Mouse (Mus musculus) lung, postnatal 0 days (tissue): Measurements from ENCODE around the gene Olfr59. TPM values are rescaled to one million over a fixed set of nuclear protein-coding genes. Genes with fewer than 3 reads are reported as not detected.

Experiments
- ATAC-seq: fragments of 200-750 bp; cut with Nextera tagmentation; 2 replicates; pipeline ENCODE4 v1.8.0; 2017; ENCODE audit warnings: moderate library complexity
- DNase-seq: peaks from one replicate; pipeline ENCODE4 v3.0.0-alpha.2; 2016; ENCODE audit warnings: low spot score
- H3K27ac ChIP-seq: fragments of 300-500 bp; sonication (generic); 2 replicates; pipeline ENCODE4 v1.5.1; 2014; ENCODE audit warnings: antibody characterized with exemption, mild to moderate bottlenecking, low read length, mixed read lengths
- H3K27me3 ChIP-seq: fragments of 300-500 bp; sonication (generic); replicated peaks from 2 replicates; pipeline ENCODE4 v1.6.1; 2014; ENCODE audit warnings: low read length, mixed read lengths; ENCODE audit not compliant: insufficient read depth
- H3K36me3 ChIP-seq: fragments of 300-500 bp; sonication (generic); 2 replicates; pipeline ENCODE4 v1.6.1; 2014; ENCODE audit warnings: low read length, mixed read lengths; ENCODE audit not compliant: insufficient read depth
- H3K4me1 ChIP-seq: fragments of 300-500 bp; sonication (generic); 2 replicates; pipeline ENCODE4 v1.6.1; 2014; ENCODE audit warnings: antibody characterized with exemption, low read depth, low read length, mixed read lengths; ENCODE audit not compliant: insufficient read depth
- H3K4me2 ChIP-seq: fragments of 300-500 bp; sonication (generic); replicated peaks from 2 replicates; pipeline ENCODE4 v1.6.1; 2014; ENCODE audit warnings: low read depth, mild to moderate bottlenecking, low read length, moderate library complexity, mixed read lengths
- H3K4me3 ChIP-seq: fragments of 300-500 bp; sonication (generic); 2 replicates; pipeline ENCODE4 v1.5.1; 2014; ENCODE audit warnings: low read depth, low read length
- H3K9ac ChIP-seq: fragments of 300-500 bp; sonication (generic); replicated peaks from 2 replicates; pipeline ENCODE4 v1.6.1; 2014; ENCODE audit warnings: low read depth, mild to moderate bottlenecking
- H3K9me3 ChIP-seq: fragments of 300-500 bp; sonication (generic); 2 replicates; pipeline ENCODE4 v1.6.1; 2016; ENCODE audit warnings: low read length, mixed read lengths
- CTCF ChIP-seq: IDR thresholded peaks from 2 replicates; pipeline ENCODE4 v1.5.1; 2016; ENCODE audit warnings: antibody characterized with exemption, mild to moderate bottlenecking
- EP300 ChIP-seq: IDR thresholded peaks from 2 replicates; pipeline ENCODE4 v1.6.1; 2016; ENCODE audit warnings: antibody characterized with exemption, mild to moderate bottlenecking, control low read depth
- WGBS: fragments of 180-500 bp; shearing (Covaris S2); extraction: QIAGEN DNeasy Blood & Tissue Kit; methylation state at CpG from one replicate; pipeline ENCODE4 v1.1.7; 2014; 5-methylcytosine and 5-hydroxymethylcytosine counted together
- polyA plus RNA-seq: library from polyadenylated mRNA; unstranded; fragments of >200 nt; fragmentation: Nextera tagmentation; extraction: Ambion mirVana; gene quantifications from 2 replicates; pipeline ENCODE4 v1.2.1, GENCODE M21; 2015

The Olfr59 gene
- polyA plus RNA-seq, result not detected in 2 replicates

DNA sequence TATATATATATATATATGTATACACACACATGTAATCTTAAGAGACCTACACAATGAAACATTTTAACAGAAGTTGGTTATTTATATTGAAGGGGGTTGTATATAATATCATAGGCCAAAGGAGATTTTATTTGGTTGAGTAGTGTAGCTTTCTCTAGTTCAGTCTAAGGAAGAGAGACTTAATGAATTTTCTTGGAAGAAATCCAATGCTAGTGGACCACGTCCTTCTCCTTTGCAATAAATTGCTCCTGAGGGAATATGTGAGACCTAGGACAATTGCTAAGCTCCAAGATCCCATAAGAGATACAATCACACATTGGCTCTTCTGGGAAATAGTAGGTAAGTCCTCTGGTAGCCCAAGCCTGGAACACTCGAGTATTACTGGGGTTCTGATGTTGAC, at the start of gene Olfr59:
Olfr59 (plus strand) TSS at position 301 of the 400 bp plus-strand sequence.
- H3K27ac ChIP-seq, result no peak within 1 kb of the TSS
- WGBS, result 36% methylated on average over 2 of the region's 2 CpGs
- ATAC-seq (no peak), DNase-seq (no peak)
- no peak within 1 kb of the TSS for H3K4me2 ChIP-seq
- no peak within 1 kb of the TSS for H3K9ac ChIP-seq
- H3K9me3 ChIP-seq, result no peaks in the 10 kb centered on the region
- no peak within 1 kb of the TSS for H3K4me3 ChIP-seq
- no peaks in the 10 kb centered on the region for H3K36me3 ChIP-seq
- H3K27me3 ChIP-seq, result no peaks in the 10 kb centered on the region
- H3K4me1 ChIP-seq, result no peaks in the 10 kb centered on the region
- no peak for TF ChIP-seq CTCF

DNA sequence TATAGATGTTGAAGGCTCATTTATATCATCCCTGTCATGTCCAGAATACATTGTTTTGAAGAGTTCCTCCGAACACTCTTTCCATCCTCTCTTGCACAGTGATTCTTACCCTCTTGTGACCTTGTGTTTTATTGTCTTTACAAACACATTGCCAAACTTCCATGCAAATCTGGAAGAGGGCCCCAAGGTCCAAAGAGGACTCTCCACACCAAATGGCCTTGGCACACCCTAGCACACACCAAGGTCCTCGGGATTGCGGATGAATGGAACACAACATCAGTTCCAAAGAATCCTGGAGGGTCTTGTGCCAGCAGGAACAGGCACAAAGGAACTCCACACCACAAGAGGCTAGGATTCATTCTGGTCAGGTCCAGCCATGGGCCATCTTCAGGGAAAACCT, 42.3 kb upstream of the Olfr59 start:
- 78% methylated on average over 3 of the region's 3 CpGs for WGBS
- H3K4me2 ChIP-seq, result no peak overlapping the region
- no peak overlapping the region for H3K9ac ChIP-seq
- no peak for DNase-seq
- no peak for ATAC-seq
- H3K4me1 ChIP-seq, result no peaks in the 10 kb centered on the region
- H3K36me3 ChIP-seq, result no peaks in the 10 kb centered on the region
- H3K9me3 ChIP-seq, result no peaks in the 10 kb centered on the region
- no peak for TF ChIP-seq CTCF
- no peak for TF ChIP-seq EP300
- no peak overlapping the region for H3K4me3 ChIP-seq
- no peak overlapping the region for H3K27ac ChIP-seq
- H3K27me3 ChIP-seq, result no peaks in the 10 kb centered on the region

DNA sequence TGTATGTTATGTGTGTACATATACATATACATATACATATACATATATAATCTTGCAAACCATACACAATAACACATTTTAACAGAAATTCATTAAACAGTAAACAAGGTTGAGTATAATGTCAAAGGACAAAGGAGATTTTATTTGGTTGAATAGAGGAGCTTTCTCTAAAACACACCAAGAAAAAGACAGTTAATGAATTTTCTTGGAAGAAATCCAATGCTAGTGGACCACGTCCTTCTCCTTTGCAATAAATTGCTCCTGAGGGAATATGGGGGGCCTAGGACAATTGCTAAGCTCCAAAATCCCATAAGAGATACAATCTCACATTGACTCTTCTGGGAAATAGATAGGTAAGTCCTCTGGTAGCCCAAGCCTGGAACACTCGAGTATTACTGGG, 24.0 kb upstream of the Olfr59 start, which contains the start of gene Olfr406:
Olfr406 (plus strand) TSS at position 301 of the 400 bp plus-strand sequence.
- no peak within 1 kb of the TSS for H3K4me2 ChIP-seq
- DNase-seq, result no peak
- no peak within 1 kb of the TSS for H3K27ac ChIP-seq
- no peak for TF ChIP-seq EP300
- TF ChIP-seq CTCF, result no peak
- no peak within 1 kb of the TSS for H3K9ac ChIP-seq
- no peaks in the 10 kb centered on the region for H3K36me3 ChIP-seq
- no peak for ATAC-seq
- H3K27me3 ChIP-seq, result no peaks in the 10 kb centered on the region
- H3K9me3 ChIP-seq, result no peaks in the 10 kb centered on the region
- 44% methylated on average over 2 of the region's 2 CpGs for WGBS
- no peaks in the 10 kb centered on the region for H3K4me1 ChIP-seq
- H3K4me3 ChIP-seq, result no peak within 1 kb of the TSS

DNA sequence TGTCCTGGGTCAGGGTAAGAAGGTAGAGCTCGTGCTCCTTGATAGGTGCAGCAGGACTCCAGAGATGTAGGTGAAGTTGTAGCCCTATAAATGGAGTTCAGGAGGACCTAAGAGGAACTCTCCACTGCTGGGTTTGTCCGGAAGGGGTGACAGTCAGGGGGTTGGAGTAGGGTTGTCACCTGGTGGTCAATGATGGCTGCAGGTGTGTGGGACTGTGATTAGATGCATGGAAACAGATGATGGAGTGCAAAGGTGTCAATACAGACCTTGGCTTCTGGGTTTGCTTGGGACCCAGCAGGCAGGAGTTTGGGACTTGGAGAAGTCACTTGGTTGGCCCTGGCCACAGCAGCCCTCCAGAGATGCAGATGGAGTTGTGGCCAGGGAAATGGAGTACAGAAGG, 3.7 kb downstream of the Olfr59 start:
- Histone ChIP-seq H3K4me1 (no peaks in the 10 kb centered on the region), H3K9me3 (no peaks in the 10 kb centered on the region), H3K4me2 (no peak overlapping the region), H3K4me3 (no peak overlapping the region), H3K27ac (no peak overlapping the region), H3K36me3 (no peaks in the 10 kb centered on the region), H3K9ac (no peak overlapping the region), H3K27me3 (no peaks in the 10 kb centered on the region)
- DNase-seq (no peak), ATAC-seq (no peak)
- TF ChIP-seq CTCF (no peak), EP300 (no peak)
- WGBS, result 74% methylated on average over 2 of the region's 2 CpGs

DNA sequence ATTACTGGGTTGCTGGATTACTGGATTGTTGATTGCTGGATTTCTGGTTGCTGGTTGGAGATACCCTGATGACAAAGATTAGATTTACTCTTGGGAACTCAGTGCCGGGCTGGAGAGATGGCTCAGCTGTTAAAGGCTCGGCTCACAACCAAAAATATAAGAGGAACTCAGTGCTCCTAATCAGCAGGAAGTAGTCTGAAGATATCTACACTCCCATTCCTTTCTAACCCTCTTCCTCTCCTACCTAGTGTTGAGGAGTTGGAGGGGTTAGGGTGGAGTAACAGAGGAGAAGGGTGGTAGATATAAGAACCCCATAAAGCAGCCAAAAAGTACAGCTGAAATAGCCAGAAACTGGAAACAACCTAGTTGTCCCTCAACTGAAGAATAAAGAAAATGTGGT, 42.5 kb downstream of the Olfr59 start:
- H3K4me3 ChIP-seq, result no peak overlapping the region
- no peaks in the 10 kb centered on the region for H3K36me3 ChIP-seq
- H3K27me3 ChIP-seq, result no peaks in the 10 kb centered on the region
- no peaks in the 10 kb centered on the region for H3K4me1 ChIP-seq
- H3K9me3 ChIP-seq, result no peaks in the 10 kb centered on the region
- ATAC-seq (no peak), DNase-seq (no peak)
- TF ChIP-seq CTCF (no peak), EP300 (no peak)
- 67% methylated on average over 2 of the region's 2 CpGs for WGBS
- no peak overlapping the region for H3K4me2 ChIP-seq
- no peak overlapping the region for H3K27ac ChIP-seq
- no peak overlapping the region for H3K9ac ChIP-seq

DNA sequence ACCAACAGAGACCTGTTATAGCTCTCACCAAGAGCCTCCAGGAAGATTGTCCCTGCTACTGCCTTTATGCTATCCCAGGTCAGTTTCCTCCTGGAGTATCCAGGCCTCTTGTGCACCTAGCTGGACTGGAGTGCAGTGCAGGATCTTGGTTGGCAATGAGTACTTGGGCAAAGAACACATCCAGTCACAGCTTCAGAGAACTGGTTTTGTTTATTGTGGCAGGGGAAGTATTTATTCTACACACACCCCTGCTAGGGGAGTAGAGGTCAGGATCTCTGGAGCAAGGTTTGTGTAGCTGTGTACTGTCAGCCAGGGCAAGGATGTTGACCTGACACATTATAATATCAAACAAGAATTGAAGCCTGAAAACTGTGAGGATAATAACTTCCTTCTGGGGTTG, 45.2 kb downstream of the Olfr59 start:
- H3K9ac ChIP-seq, result no peak overlapping the region
- H3K36me3 ChIP-seq, result no peaks in the 10 kb centered on the region
- no peaks in the 10 kb centered on the region for H3K27me3 ChIP-seq
- H3K4me2 ChIP-seq, result no peak overlapping the region
- no peaks in the 10 kb centered on the region for H3K9me3 ChIP-seq
- no peak overlapping the region for H3K4me3 ChIP-seq
- DNase-seq, result no peak
- no peak for ATAC-seq
- no peaks in the 10 kb centered on the region for H3K4me1 ChIP-seq
- no peak overlapping the region for H3K27ac ChIP-seq
- no peak for TF ChIP-seq CTCF
- TF ChIP-seq EP300, result no peak

DNA sequence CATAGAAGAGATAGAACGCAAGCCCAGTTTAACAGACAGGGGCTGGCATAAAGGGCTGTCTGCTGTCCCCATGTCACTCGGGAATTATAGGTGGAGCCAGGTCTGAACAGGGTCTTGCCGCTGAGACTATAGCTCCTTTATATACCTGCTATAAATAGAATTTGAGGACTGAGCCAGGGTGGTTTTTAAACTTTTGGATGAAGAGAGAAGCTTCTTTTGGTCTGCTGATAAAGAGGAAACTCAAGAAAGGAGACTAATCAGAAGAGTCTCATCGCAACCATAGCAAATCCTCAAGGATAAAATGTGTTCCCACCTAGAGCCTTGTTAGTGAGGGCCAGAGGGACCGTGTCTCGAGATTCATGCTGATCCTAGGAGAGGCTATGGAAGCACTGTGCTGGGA, 54.4 kb downstream of the Olfr59 start, which contains the start of gene Olfr410:
Olfr410 (minus strand) TSS at position 101 of the 400 bp plus-strand sequence.
- H3K9me3 ChIP-seq, result no peaks in the 10 kb centered on the region
- no peak within 1 kb of the TSS for H3K4me2 ChIP-seq
- no peak for DNase-seq
- no peak within 1 kb of the TSS for H3K27ac ChIP-seq
- no peaks in the 10 kb centered on the region for H3K36me3 ChIP-seq
- 75% methylated on average over 6 of the region's 6 CpGs for WGBS
- TF ChIP-seq CTCF, result no peak
- no peak for TF ChIP-seq EP300
- H3K4me1 ChIP-seq, result no peaks in the 10 kb centered on the region
- H3K4me3 ChIP-seq, result no peak within 1 kb of the TSS
- no peaks in the 10 kb centered on the region for H3K27me3 ChIP-seq
- no peak for ATAC-seq
- H3K9ac ChIP-seq, result no peak within 1 kb of the TSS

Other genes with a start within 250 kb of the Olfr59 start
- gene Olfr139, start 227.2 kb upstream of the Olfr59 start, polyA plus RNA-seq, result not detected in 2 replicates
- gene Olfr399, start 227.1 kb upstream of the Olfr59 start, polyA plus RNA-seq, result not detected in 2 replicates
- gene Zfp616, start 213.8 kb upstream of the Olfr59 start, polyA plus RNA-seq, result not detected in 2 replicates
- not detected in 2 replicates for gene Olfr401, start 170.0 kb upstream of the Olfr59 start, polyA plus RNA-seq
- gene Olfr402, start 130.2 kb upstream of the Olfr59 start, polyA plus RNA-seq, result not detected in 2 replicates
- not detected in 2 replicates for gene Olfr403, start 97.5 kb upstream of the Olfr59 start, polyA plus RNA-seq
- not detected in 2 replicates for gene Olfr43, start 72.4 kb upstream of the Olfr59 start, polyA plus RNA-seq
- gene Olfr406, start 23.9 kb upstream of the Olfr59 start, polyA plus RNA-seq, result not detected in 2 replicates
- not detected in 2 replicates for gene Olfr410, start 54.3 kb downstream of the Olfr59 start, polyA plus RNA-seq
- not detected in 2 replicates for gene Olfr411, start 68.9 kb downstream of the Olfr59 start, polyA plus RNA-seq
- gene Olfr412, start 78.3 kb downstream of the Olfr59 start, polyA plus RNA-seq, result not detected in 2 replicates